Mouse (Mus musculus) olfactory bulb, adult 2 months (tissue): ENCODE measurements around the gene Nos1ap. TPM values are rescaled to one million over a fixed set of nuclear protein-coding genes. Genes with fewer than 3 reads are reported as not detected.

Experiments
- H3K27ac ChIP-seq: fragments of 200-500 bp; 2 replicates; pipeline ENCODE4 v1.5.1; 2012; ENCODE audit warnings: low read depth, low read length; ENCODE audit not compliant: insufficient read depth
- H3K4me1 ChIP-seq: fragments of 200-500 bp; 2 replicates; pipeline ENCODE4 v1.6.1; 2012; ENCODE audit warnings: low read length; ENCODE audit not compliant: control insufficient read depth, insufficient read depth
- H3K4me3 ChIP-seq: fragments of 200-500 bp; 2 replicates; pipeline ENCODE4 v1.5.1; 2012; ENCODE audit warnings: mild to moderate bottlenecking, low read depth, low read length, moderate library complexity; ENCODE audit not compliant: insufficient read depth
- CTCF ChIP-seq: fragments of 200-500 bp; IDR thresholded peaks from 2 replicates; pipeline ENCODE4 v1.5.1; 2012; ENCODE audit warnings: low read depth, mild to moderate bottlenecking, low read length, moderate library complexity; ENCODE audit not compliant: insufficient read depth
- POLR2A ChIP-seq: fragments of 200-500 bp; IDR thresholded peaks from 2 replicates; pipeline ENCODE4 v1.6.1; 2012; ENCODE audit warnings: mild to moderate bottlenecking, low read depth, low read length, moderate library complexity; ENCODE audit not compliant: insufficient read depth
- WGBS: fragments of 180-500 bp; shearing (Covaris S2); methylation state at CpG from one replicate; pipeline ENCODE4 v1.1.7; 2018; 5-methylcytosine and 5-hydroxymethylcytosine counted together
- polyA plus RNA-seq: library from polyadenylated mRNA; stranded (reverse); fragments of >200 nt; gene quantifications from 2 replicates; pipeline ENCODE4 v1.2.4, GENCODE M21; 2012; ENCODE audit warnings: low replicate concordance; ENCODE audit not compliant: missing spikeins, insufficient read depth, insufficient read length

Gene Nos1ap
- polyA plus RNA-seq, 1 experiment = not detected

DNA sequence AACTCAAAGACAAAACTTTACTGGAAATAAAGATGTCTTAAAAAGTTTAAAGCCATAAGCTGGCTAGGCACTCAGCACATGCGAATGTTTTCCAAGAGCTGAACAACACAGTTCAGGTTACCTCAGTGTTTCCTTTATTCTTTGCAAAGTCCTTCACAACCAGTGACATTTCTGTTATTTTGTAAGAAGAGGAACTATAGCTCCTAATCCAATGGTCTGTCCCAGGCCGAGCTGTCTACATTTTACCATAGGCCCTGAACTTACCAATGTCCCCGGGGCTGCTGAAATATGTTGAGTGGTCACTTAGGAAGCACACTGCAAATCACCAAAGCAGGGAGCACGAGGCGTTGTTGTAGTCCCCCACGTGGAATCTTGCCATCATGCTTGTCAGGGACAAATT lies 319.4 kb downstream of the Nos1ap start:
- H3K4me3 ChIP-seq = no peak overlapping the region
- 85% methylated on average over 6 of the region's 6 CpGs for WGBS
- TF ChIP-seq CTCF = no peak
- TF ChIP-seq POLR2A = no peak
- no peak overlapping the region for H3K27ac ChIP-seq
- no peaks in the 10 kb centered on the region for H3K4me1 ChIP-seq

DNA sequence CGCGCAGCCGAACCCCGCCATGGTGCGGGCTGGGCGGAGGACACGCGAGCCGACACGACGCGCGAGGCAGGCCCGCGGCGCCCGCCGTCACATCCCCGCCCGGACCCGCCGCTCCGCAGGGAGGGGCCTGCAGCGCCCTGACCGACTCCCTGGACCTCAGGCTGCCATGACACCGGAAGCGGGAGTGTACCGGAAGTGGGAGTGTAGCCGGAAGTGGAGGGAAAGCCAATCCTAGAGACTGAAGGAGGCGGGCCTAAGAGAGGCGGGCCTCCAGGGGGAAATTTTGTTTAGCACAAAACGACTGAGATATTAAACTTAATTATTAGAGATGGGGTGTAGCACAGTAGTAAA lies 334.1 kb downstream of the Nos1ap start:
- Histone ChIP-seq H3K27ac (no peak overlapping the region), H3K4me3 (peak overlapping the region; percentile 78), H3K4me1 (0 out of 2 replicates have a peak, but pooled peaks cover 3% of the 10 kb centered on the region)
- TF ChIP-seq CTCF = no peak
- TF ChIP-seq POLR2A = peak; percentile 82
- 12% methylated on average over 32 of the region's 32 CpGs for WGBS

DNA sequence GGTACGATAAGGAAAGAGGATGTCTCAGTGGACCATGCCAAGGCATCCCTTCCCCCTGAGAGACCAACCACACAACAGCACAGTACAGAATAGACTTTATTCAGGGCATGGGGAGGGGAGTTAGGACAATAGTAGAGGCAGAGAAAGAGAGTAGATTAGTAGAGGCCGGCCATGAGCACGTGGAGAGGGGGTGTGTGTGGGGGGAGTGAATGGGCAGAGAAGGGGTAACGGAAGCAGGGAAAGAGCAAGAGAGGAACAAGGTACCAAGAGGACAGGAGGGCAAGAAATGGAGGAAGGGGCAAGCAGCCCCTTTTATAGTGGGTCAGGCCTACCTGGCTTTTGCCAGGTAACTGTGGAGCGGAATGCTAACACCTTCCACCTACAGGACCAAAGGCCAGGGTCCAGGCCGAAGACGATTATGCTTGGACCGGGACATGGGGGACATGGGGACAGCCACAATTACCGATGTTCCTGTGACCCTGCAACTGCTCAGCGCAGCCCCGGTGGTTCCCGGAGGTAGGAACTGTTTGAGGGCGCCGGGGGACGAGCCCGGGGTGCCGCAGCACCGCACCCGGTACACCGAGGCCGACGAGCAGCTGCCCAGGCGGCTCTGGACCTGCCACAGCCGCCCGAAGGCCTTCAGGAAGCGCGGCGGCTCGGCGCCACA lies 334.6 kb downstream of the Nos1ap start:
- H3K4me1 ChIP-seq = 0 out of 2 replicates have a peak, but pooled peaks cover 3% of the 10 kb centered on the region
- H3K27ac ChIP-seq = no peak overlapping the region
- no peak for TF ChIP-seq CTCF
- TF ChIP-seq POLR2A = no peak
- H3K4me3 ChIP-seq = peak overlapping the region; percentile 78
- 22% methylated on average over 30 of the region's 30 CpGs for WGBS

Other genes with a start within 250 kb of the Nos1ap start
- gene Olfml2b, start 54.7 kb upstream of the Nos1ap start, polyA plus RNA-seq = not detected in 2 replicates